Mouse (Mus musculus) ES-E14 (cell line): ENCODE measurements around the gene Dync2h1. TPM values are rescaled to one million over a fixed set of nuclear protein-coding genes. Genes with fewer than 3 reads are reported as not detected.

ENCODE experiments used
- DNase-seq: peaks from one replicate; pipeline ENCODE4 v3.0.0-alpha.2; 2013; ENCODE audit warnings: low read depth, low spot score
- H3K27ac ChIP-seq: 2 replicates; pipeline ENCODE4 v1.5.1; 2012; ENCODE audit warnings: low read depth, mild to moderate bottlenecking, low read length, moderate library complexity, mixed read lengths; ENCODE audit not compliant: poor library complexity, insufficient read depth, severe bottlenecking
- H3K36me3 ChIP-seq: 2 replicates; pipeline ENCODE4 v1.6.1; 2012; ENCODE audit warnings: mild to moderate bottlenecking, low read length, moderate library complexity, mixed read lengths; ENCODE audit not compliant: control insufficient read depth, poor library complexity, insufficient read depth, severe bottlenecking
- H3K4me1 ChIP-seq, 2 experiments: fragments of 150-350 bp in 1 of 2; sonication (generic) in 1 of 2; 2 replicates each; pipeline ENCODE4 v1.6.1; 2012; ENCODE audit warnings: low read length in 2 of 2, mild to moderate bottlenecking in 1 of 2, mixed read lengths in 1 of 2; ENCODE audit not compliant: control insufficient read depth in 2 of 2, insufficient read depth in 2 of 2, poor library complexity in 1 of 2
- H3K4me3 ChIP-seq, 2 experiments: fragments of 150-350 bp in 1 of 2; sonication (generic) in 1 of 2; 2 replicates each; pipeline ENCODE4 v1.5.1; 2012; ENCODE audit warnings: low read length in 2 of 2, low read depth in 1 of 2, mild to moderate bottlenecking in 1 of 2, mixed read lengths in 1 of 2; ENCODE audit not compliant: insufficient read depth in 1 of 2, poor library complexity in 1 of 2, severe bottlenecking in 1 of 2
- H3K9ac ChIP-seq: 2 replicates; pipeline ENCODE4 v1.6.1; 2012; ENCODE audit warnings: low read depth, mild to moderate bottlenecking, low read length, mixed read lengths; ENCODE audit not compliant: poor library complexity, insufficient read depth, severe bottlenecking
- H3K9me3 ChIP-seq: fragments of 150-350 bp; sonication (generic); 2 replicates; pipeline ENCODE4 v1.6.1; 2012; ENCODE audit warnings: low read depth, mild to moderate bottlenecking, low read length; ENCODE audit not compliant: control insufficient read depth, insufficient read depth
- CHD2 ChIP-seq: IDR thresholded peaks from 2 replicates; pipeline ENCODE4 v1.6.1; 2014; ENCODE audit warnings: mild to moderate bottlenecking, low read depth, low read length, inconsistent platforms
- HCFC1 ChIP-seq: IDR thresholded peaks from 2 replicates; pipeline ENCODE4 v1.6.1; 2012; ENCODE audit warnings: low read length, inconsistent platforms, borderline replicate concordance; ENCODE audit not compliant: insufficient read depth
- MAFK ChIP-seq: IDR thresholded peaks from 2 replicates; pipeline ENCODE4 v1.6.1; 2014; ENCODE audit warnings: mild to moderate bottlenecking, low read depth, low read length, inconsistent platforms; ENCODE audit not compliant: insufficient read depth
- ZC3H11A ChIP-seq: IDR thresholded peaks from 2 replicates; pipeline ENCODE4 v1.6.1; 2012; ENCODE audit warnings: low read depth, mild to moderate bottlenecking, inconsistent platforms, low read length, borderline replicate concordance
- ZNF384 ChIP-seq: IDR thresholded peaks from 2 replicates; pipeline ENCODE4 v1.6.1; 2012; ENCODE audit warnings: low read depth, low read length, inconsistent platforms
- in situ Hi-C, 2 experiments: fragments of 600-800 bp; cut with MboI; formaldehyde crosslinking; loops; one replicate each; pipeline ENCODE4 v1.15.1; 2025; ENCODE audit warnings: low sequenced_read_pairs in 2 of 2, inconsistent platforms in 1 of 2; ENCODE audit not compliant: unreplicated experiment in 2 of 2
- total RNA-seq: library from RNA; depleted of rRNA; stranded (reverse); fragments of 300-350 nt; gene quantifications from 2 replicates; pipeline ENCODE4 v1.2.3, GENCODE M21; 2012

Dync2h1 gene
- total RNA-seq, 1 experiment: 7.0 TPM

DNA sequence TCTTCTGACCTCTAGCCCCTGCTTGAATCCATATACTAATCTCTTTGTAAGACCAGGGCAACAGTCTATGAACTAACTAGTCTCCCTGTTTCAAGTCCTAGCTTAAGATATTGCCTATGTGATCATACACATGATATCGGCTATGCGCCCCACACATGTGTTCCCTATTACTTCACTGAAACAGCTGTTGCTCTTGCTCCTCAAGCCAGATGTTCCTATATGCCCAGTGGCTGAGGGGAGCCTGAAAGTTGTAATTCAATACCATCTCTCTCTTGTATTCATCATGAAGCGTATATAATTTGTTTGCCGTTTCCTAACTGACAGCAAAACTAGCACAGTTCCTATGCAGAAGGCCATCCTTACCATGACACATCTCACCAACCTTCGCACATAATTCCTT, 23.6 kb downstream of the Dync2h1 start:
- in situ Hi-C loops: no loop called here
- DNase-seq: no peak
- Histone ChIP-seq H3K27ac (no peak overlapping the region), H3K4me3 (no peak overlapping the region), H3K36me3 (no peaks in the 10 kb centered on the region), H3K9me3 (no peaks in the 10 kb centered on the region), H3K9ac (no peak overlapping the region), H3K4me1 (no peaks in the 10 kb centered on the region)
- TF ChIP-seq ZC3H11A (no peak), ZNF384 (no peak), MAFK (no peak), CHD2 (no peak), HCFC1 (no peak)

DNA sequence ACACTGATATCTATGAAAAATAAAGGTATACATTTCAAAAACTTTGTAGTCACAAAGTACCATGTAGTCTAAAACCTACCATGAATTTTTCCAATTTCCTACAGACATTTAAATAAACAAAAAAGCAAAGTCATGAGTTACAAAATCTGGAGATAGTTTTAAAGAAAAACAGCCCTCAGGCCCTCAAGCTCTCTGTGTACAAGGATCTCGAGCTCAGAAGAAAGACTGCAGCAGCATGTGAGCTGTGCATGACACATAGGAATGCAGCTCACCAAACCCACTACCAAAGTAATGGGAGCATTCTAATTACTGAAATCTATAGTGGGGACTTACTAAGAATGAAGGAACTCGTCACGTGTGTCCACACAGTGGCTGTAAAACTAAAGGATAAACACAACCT, 24.5 kb downstream of the Dync2h1 start:
- in situ Hi-C loops: no loop called here
- H3K36me3 ChIP-seq: no peaks in the 10 kb centered on the region; the same call in 1 of the 2 replicates
- no peak for TF ChIP-seq ZC3H11A
- TF ChIP-seq MAFK: no peak
- no peak for TF ChIP-seq CHD2
- no peak for TF ChIP-seq HCFC1
- no peak for TF ChIP-seq ZNF384
- no peaks in the 10 kb centered on the region for H3K9me3 ChIP-seq
- no peak overlapping the region for H3K27ac ChIP-seq
- H3K9ac ChIP-seq: no peak overlapping the region
- no peak overlapping the region for H3K4me3 ChIP-seq
- no peak for DNase-seq
- H3K4me1 ChIP-seq: no peaks in the 10 kb centered on the region

DNA sequence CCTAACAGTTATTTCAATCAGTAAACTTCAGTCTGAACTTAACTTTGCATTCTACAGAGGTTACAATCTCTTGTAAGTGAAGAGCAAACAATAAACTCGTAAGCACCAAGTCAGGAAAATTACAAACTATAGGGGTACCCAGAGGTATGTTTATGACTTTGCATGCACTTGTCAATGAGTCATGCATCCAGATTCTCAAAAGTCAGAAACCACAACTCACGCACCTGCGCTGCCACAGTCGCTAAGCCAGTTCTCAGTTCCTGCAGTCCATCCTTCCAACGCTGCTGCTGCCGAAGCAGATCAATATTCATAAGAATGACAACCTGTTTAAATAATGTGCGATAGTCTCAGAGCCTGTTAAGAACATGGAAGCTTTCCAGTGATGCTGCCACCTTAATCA, 25.6 kb downstream of the Dync2h1 start:
- H3K36me3 ChIP-seq: no peaks in the 10 kb centered on the region; the same call in 1 of the 2 replicates
- H3K27ac ChIP-seq: no peak overlapping the region
- DNase-seq: no peak
- no peaks in the 10 kb centered on the region for H3K4me1 ChIP-seq
- H3K9ac ChIP-seq: no peak overlapping the region
- no peak overlapping the region for H3K4me3 ChIP-seq
- in situ Hi-C loops: no loop called here
- no peak for TF ChIP-seq ZC3H11A
- no peak for TF ChIP-seq HCFC1
- TF ChIP-seq MAFK: no peak
- no peak for TF ChIP-seq ZNF384
- TF ChIP-seq CHD2: no peak
- H3K9me3 ChIP-seq: no peaks in the 10 kb centered on the region

DNA sequence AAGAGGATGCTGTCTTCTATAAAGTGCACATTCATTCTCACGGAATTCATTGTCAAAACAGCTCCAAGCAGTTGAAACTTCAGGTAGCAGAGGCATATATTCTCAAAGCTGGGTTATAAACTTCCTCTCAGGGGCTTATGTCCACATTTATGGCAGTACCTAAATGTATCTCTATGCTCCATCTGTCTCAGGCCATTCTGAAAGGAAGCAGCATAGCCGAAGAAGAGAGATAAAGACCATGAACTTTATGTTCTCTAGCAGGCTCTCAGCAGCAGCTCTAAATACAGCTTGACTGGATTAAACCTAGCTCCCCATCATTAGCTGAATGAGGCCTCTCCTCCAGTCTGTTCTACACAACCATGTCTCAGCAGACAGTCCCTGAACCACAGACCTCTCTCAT, 29.9 kb downstream of the Dync2h1 start:
- Histone ChIP-seq H3K9me3 (no peaks in the 10 kb centered on the region), H3K36me3 (no peaks in the 10 kb centered on the region; the same call in 1 of the 2 replicates), H3K27ac (no peak overlapping the region), H3K4me1 (no peaks in the 10 kb centered on the region), H3K9ac (no peak overlapping the region), H3K4me3 (no peak overlapping the region)
- in situ Hi-C loops: no loop called here
- DNase-seq: no peak
- TF ChIP-seq MAFK (no peak), CHD2 (no peak), HCFC1 (no peak), ZC3H11A (no peak), ZNF384 (no peak)

DNA sequence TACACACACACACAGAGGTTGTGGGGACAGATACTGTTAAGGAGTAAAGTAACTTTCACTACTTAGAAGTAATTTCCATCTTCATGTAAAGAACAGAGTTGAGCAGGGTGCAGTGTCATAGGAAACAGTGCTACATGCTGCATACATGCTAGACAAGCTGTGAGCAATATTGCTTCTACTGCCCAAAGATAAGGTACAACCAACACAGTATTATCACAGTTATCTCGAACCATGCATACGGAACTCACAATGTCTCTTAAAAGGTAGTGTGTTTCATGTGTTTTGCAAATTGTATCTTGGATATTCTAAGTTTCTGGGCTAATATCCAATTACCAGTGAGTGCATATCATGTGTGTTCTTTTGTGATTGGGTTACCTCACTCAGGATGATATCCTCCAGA, 61.4 kb downstream of the Dync2h1 start:
- Histone ChIP-seq H3K27ac (no peak overlapping the region), H3K9me3 (no peaks in the 10 kb centered on the region), H3K9ac (no peak overlapping the region), H3K4me1 (no peaks in the 10 kb centered on the region), H3K4me3 (no peak overlapping the region), H3K36me3 (no peaks in the 10 kb centered on the region)
- TF ChIP-seq ZC3H11A: no peak
- no peak for TF ChIP-seq MAFK
- TF ChIP-seq CHD2: no peak
- no peak for TF ChIP-seq HCFC1
- no peak for TF ChIP-seq ZNF384
- in situ Hi-C loops: no loop called here
- DNase-seq: no peak
